In genomic region chr1:52454509-52455001, GRCm38 (mm10) we compare ENCODE assay signal across 9 mouse cellular contexts. TPM values are rescaled to one million over a fixed set of nuclear protein-coding genes. Genes with fewer than 3 reads are reported as not detected.
DNase-seq lines count a peak whose midpoint lies in the region; ATAC-seq and TF ChIP-seq lines count a peak whose summit lies in the region.
"Had no signal": no experiment of that assay in that cellular context is flagged by ENCODE, and none has a peak within 500 bp of the region (broad histone marks: within the 10 kb centered on the region; RNA-seq: fewer than 3 reads in every experiment).

No protein-coding gene starts in this region.

- 0 out of 2 replicates have a peak, but pooled peaks cover 3% of the 10 kb centered on the region for H3K4me1 ChIP-seq in embryonic fibroblast, embryonic 13.5 days (ENCODE audit: control insufficient read depth, insufficient read depth, low read length)
- peaks cover 20% of the 10 kb centered on the region for H3K4me1 ChIP-seq in liver, embryonic 13.5 days (replicated peaks)
- H3K4me1 ChIP-seq in forebrain, embryonic 12.5 days: no peaks in the 10 kb centered on the region
- H3K4me1 ChIP-seq: midbrain, embryonic 13.5 days had no signal

- H3K4me3 ChIP-seq in embryonic fibroblast, embryonic 13.5 days (ENCODE audit: insufficient read depth, low read length): no peak overlapping the region
- no peak overlapping the region for H3K4me3 ChIP-seq in liver, embryonic 13.5 days (replicated peaks)
- no peak overlapping the region for H3K4me3 ChIP-seq in forebrain, embryonic 12.5 days (replicated peaks)
- no peak overlapping the region for H3K4me3 ChIP-seq in layer of hippocampus, adult 2 months
- H3K4me3 ChIP-seq: midbrain, embryonic 13.5 days had no signal

- peak; percentile 10 to 11 for DNase-seq in cerebellum, postnatal 10 days
- DNase-seq in cerebellum, adult 9-10 months: no peak
- peak; percentile 40 for DNase-seq in 416B (ENCODE audit: low read depth)
- DNase-seq in liver, embryonic 13.5 days: peak; percentile 32
- DNase-seq in retina, postnatal 1 day: no peak
- DNase-seq in layer of hippocampus, adult 2 months (ENCODE audit: low spot score in 2 of 2): no peak

- H3K4me2 ChIP-seq in liver, embryonic 13.5 days: no peak overlapping the region
- no peak overlapping the region for H3K4me2 ChIP-seq in forebrain, embryonic 12.5 days
- H3K4me2 ChIP-seq: midbrain, embryonic 13.5 days had no signal

- no peaks in the 10 kb centered on the region for H3K27me3 ChIP-seq in liver, embryonic 13.5 days
- no peaks in the 10 kb centered on the region for H3K27me3 ChIP-seq in forebrain, embryonic 12.5 days
- H3K27me3 ChIP-seq: midbrain, embryonic 13.5 days had no signal

- ATAC-seq in liver, embryonic 13.5 days (ENCODE audit: low read depth): peak; percentile 92
- no peak for ATAC-seq in forebrain, embryonic 12.5 days (ENCODE audit: low FRiP score)
- ATAC-seq: midbrain, embryonic 13.5 days had no signal

- peak overlapping the region; percentile 47; the same call in 1 of the 2 replicates for H3K27ac ChIP-seq in embryonic fibroblast, embryonic 13.5 days (ENCODE audit: insufficient read depth, low read length)
- no peak overlapping the region for H3K27ac ChIP-seq in liver, embryonic 13.5 days
- no peak overlapping the region for H3K27ac ChIP-seq in forebrain, embryonic 12.5 days
- no peak overlapping the region for H3K27ac ChIP-seq in layer of hippocampus, adult 2 months
- H3K27ac ChIP-seq: midbrain, embryonic 13.5 days had no signal

- H3K9me3 ChIP-seq in liver, embryonic 13.5 days (replicated peaks): no peaks in the 10 kb centered on the region
- no peaks in the 10 kb centered on the region for H3K9me3 ChIP-seq in forebrain, embryonic 12.5 days
- H3K9me3 ChIP-seq: midbrain, embryonic 13.5 days had no signal

- H3K9ac ChIP-seq in liver, embryonic 13.5 days: no peak overlapping the region
- H3K9ac ChIP-seq in forebrain, embryonic 12.5 days: no peak overlapping the region
- H3K9ac ChIP-seq: midbrain, embryonic 13.5 days had no signal

- 26% methylated on average over 3 of the region's 3 CpGs for WGBS in liver, embryonic 13.5 days (ENCODE audit: insufficient replicate concordance)
- 83% methylated on average over 3 of the region's 3 CpGs for WGBS in forebrain, embryonic 12.5 days

- no peak for TF ChIP-seq POLR2A in embryonic fibroblast, embryonic 13.5 days (IDR thresholded peaks at IDR 0.05; ENCODE audit: low read depth, low read length)

- no peaks in the 10 kb centered on the region for H3K36me3 ChIP-seq in liver, embryonic 13.5 days
- no peaks in the 10 kb centered on the region for H3K36me3 ChIP-seq in forebrain, embryonic 12.5 days (replicated peaks)
- H3K36me3 ChIP-seq: midbrain, embryonic 13.5 days had no signal

- TF ChIP-seq CTCF in embryonic fibroblast, embryonic 13.5 days (IDR thresholded peaks at IDR 0.05; ENCODE audit: borderline replicate concordance, insufficient read depth, low read length): no peak
- no peak for TF ChIP-seq CTCF in layer of hippocampus, adult 2 months (conservative IDR thresholded peaks at IDR 0.05)

RNA-seq across cellular contexts. Expression of gene Nab1, which starts 45.9 kb away (rescaled TPM):
- 55.1 and 75.8 TPM in 2 replicates for polyA plus RNA-seq in embryonic fibroblast, embryonic 13.5 days (2011; ENCODE audit: insufficient read length, low read depth, missing spikeins)
- 10.3 and 12.5 TPM in 2 replicates for polyA plus RNA-seq in liver, embryonic 13.5 days (2015; fragmentation: Nextera tagmentation; extraction: Ambion mirVana)
- 6.6 and 10.1 TPM in 2 replicates for polyA plus RNA-seq in forebrain, embryonic 12.5 days (2016; fragmentation: Nextera tagmentation; extraction: Ambion mirVana)
- total RNA-seq in layer of hippocampus, adult 2 months (2021): 10 to 100 TPM; 31.0 to 32.2 TPM

Comparison
In these comparisons a context has a peak if more than half of its experiments do, and no peak if none do; other contexts are left out.
1. DNase-seq: peak in cerebellum, postnatal 10 days (2 of 2), 416B (single experiment) and liver, embryonic 13.5 days (single experiment); none in cerebellum, adult 9-10 months (single experiment), retina, postnatal 1 day (single experiment) and layer of hippocampus, adult 2 months (0 of 2).